Mouse (Mus musculus) E14TG2a.4 (cell line): ENCODE measurements at regions not wholly inside any gene's neighbourhood (a gene's known extent, or its start where the extent isn't known, plus 50 kb on each side); places are given as distances from the start of the nearest gene placed in this dataset.

Experiments
- CTCF ChIP-seq: conservative IDR thresholded peaks from 2 replicates; pipeline ENCODE4 v1.5.1; 2014; ENCODE audit warnings: low read length
- NANOG ChIP-seq: IDR thresholded peaks from 2 replicates; pipeline ENCODE4 v1.6.1; 2014; ENCODE audit warnings: borderline replicate concordance, low read length, mixed read lengths
- POU5F1 ChIP-seq: IDR thresholded peaks from 2 replicates; pipeline ENCODE4 v1.6.1; 2014; ENCODE audit warnings: low read length, borderline replicate concordance

DNA sequence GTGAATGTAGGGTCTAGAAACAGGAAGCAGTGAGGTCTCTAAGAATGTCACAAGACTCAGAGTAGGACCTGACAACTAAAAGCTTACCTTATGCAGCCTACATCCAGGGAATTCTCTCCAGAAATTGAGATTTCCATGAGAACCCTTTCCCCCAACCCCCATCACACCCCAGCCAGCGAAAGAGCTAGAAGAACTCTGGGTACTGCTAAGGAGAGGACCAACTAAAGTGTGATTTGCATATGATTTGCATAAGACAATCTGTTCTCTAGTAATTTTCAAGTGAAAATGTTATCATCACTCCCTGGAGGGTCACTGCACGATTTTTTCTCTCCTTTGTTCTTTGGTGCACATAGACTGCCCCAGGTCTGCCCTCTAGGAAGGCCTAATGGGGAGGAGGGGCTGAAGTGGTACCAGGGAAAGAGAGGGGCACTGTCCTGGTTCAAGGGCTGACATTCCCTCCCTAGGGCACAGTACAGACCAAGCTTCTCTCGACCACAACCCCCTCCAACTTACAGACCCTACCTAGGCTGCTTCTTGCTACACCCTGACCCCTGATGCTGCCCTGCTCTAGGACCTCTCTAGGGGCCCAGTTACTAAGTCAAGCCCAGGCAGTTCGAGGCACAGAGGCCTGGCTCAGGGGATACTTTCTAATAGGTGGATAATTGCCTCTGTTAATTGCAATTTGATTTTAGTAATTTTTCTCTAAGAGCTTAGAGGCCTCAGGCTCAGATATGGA lies 77.4 kb upstream of the Pja1 start:
- TF ChIP-seq CTCF: no peak
- no peak for TF ChIP-seq POU5F1
- no peak for TF ChIP-seq NANOG
